Mouse (Mus musculus) liver, embryonic 15.5 days (tissue): ENCODE data around the gene Rnf31. TPM values are rescaled to one million over a fixed set of nuclear protein-coding genes. Genes with fewer than 3 reads are reported as not detected.

Experiments
- ATAC-seq: fragments of 200-750 bp; cut with Nextera tagmentation; 2 replicates; pipeline ENCODE4 v1.8.0; 2017; ENCODE audit warnings: moderate number of reproducible peaks, mild to moderate bottlenecking, moderate library complexity; ENCODE audit not compliant: insufficient read depth
- H3K27ac ChIP-seq: fragments of 300-500 bp; sonication (generic); replicated peaks from 2 replicates; pipeline ENCODE4 v1.5.1; 2015; ENCODE audit warnings: mild to moderate bottlenecking, inconsistent platforms
- H3K27me3 ChIP-seq: fragments of 300-500 bp; sonication (generic); 2 replicates; pipeline ENCODE4 v1.6.1; 2015; ENCODE audit warnings: mild to moderate bottlenecking, inconsistent platforms
- H3K36me3 ChIP-seq: fragments of 300-500 bp; sonication (generic); replicated peaks from 2 replicates; pipeline ENCODE4 v1.6.1; 2015; ENCODE audit warnings: moderate library complexity, mild to moderate bottlenecking, inconsistent platforms
- H3K4me1 ChIP-seq: fragments of 300-500 bp; sonication (generic); replicated peaks from 2 replicates; pipeline ENCODE4 v1.6.1; 2015; ENCODE audit warnings: inconsistent platforms
- H3K4me2 ChIP-seq: fragments of 300-500 bp; sonication (generic); 2 replicates; pipeline ENCODE4 v1.6.1; 2015; ENCODE audit warnings: moderate library complexity, mild to moderate bottlenecking, inconsistent platforms
- H3K4me3 ChIP-seq: fragments of 300-500 bp; sonication (generic); replicated peaks from 2 replicates; pipeline ENCODE4 v1.5.1; 2015; ENCODE audit warnings: mild to moderate bottlenecking, inconsistent platforms
- H3K9ac ChIP-seq: fragments of 300-500 bp; sonication (generic); 2 replicates; pipeline ENCODE4 v1.6.1; 2015; ENCODE audit warnings: moderate library complexity, mild to moderate bottlenecking, inconsistent platforms
- H3K9me3 ChIP-seq: fragments of 300-500 bp; sonication (generic); replicated peaks from 2 replicates; pipeline ENCODE4 v1.6.1; 2016; ENCODE audit warnings: inconsistent platforms
- WGBS: fragments of 180-500 bp; shearing (Covaris S2); methylation state at CpG from one replicate; pipeline ENCODE4 v1.1.7; 2015; ENCODE audit warnings: mixed read lengths; ENCODE audit not compliant: insufficient replicate concordance; 5-methylcytosine and 5-hydroxymethylcytosine counted together
- polyA plus RNA-seq: library from polyadenylated mRNA; unstranded; fragments of >200 nt; fragmentation: Nextera tagmentation; extraction: Ambion mirVana; gene quantifications from 2 replicates; pipeline ENCODE4 v1.2.1, GENCODE M21; 2015

Rnf31 gene
- polyA plus RNA-seq, 1 experiment from 2014 or later = 9.1 TPM

- peak; percentile 78 for ATAC-seq
- H3K9ac ChIP-seq = peak within 1 kb of the TSS; percentile 85
- WGBS = under 1% methylated on average over 32 of the region's 32 CpGs
- H3K27me3 ChIP-seq = no peaks in the 10 kb centered on the region
- no peaks in the 10 kb centered on the region for H3K9me3 ChIP-seq
- peak within 1 kb of the TSS; percentile 84 for H3K27ac ChIP-seq
- H3K4me2 ChIP-seq = peak within 1 kb of the TSS; percentile 90
- peaks cover 25% of the 10 kb centered on the region for H3K36me3 ChIP-seq
- peak within 1 kb of the TSS; percentile 80 for H3K4me3 ChIP-seq
- H3K4me1 ChIP-seq = peaks cover 48% of the 10 kb centered on the region
These were observed 13.4 kb upstream of the Rnf31 start, which contains the start of gene Psme1 for GRCm38 (mm10) chr14:55577871-55578667. Psme1 (plus strand) TSS chr14:55578123.

GRCm38 (mm10) chr14:55578668-55579269 is 12.7 kb upstream of the Rnf31 start:
- Histone ChIP-seq H3K9ac (peak overlapping the region; percentile 85), H3K27me3 (no peaks in the 10 kb centered on the region), H3K4me1 (peaks cover 54% of the 10 kb centered on the region), H3K27ac (peak overlapping the region; percentile 84), H3K4me2 (peak overlapping the region; percentile 90), H3K4me3 (peak overlapping the region; percentile 80), H3K36me3 (peaks cover 28% of the 10 kb centered on the region), H3K9me3 (no peaks in the 10 kb centered on the region)
- peak; percentile 51 for ATAC-seq
- 6% methylated on average over 6 of the region's 6 CpGs for WGBS

DNA sequence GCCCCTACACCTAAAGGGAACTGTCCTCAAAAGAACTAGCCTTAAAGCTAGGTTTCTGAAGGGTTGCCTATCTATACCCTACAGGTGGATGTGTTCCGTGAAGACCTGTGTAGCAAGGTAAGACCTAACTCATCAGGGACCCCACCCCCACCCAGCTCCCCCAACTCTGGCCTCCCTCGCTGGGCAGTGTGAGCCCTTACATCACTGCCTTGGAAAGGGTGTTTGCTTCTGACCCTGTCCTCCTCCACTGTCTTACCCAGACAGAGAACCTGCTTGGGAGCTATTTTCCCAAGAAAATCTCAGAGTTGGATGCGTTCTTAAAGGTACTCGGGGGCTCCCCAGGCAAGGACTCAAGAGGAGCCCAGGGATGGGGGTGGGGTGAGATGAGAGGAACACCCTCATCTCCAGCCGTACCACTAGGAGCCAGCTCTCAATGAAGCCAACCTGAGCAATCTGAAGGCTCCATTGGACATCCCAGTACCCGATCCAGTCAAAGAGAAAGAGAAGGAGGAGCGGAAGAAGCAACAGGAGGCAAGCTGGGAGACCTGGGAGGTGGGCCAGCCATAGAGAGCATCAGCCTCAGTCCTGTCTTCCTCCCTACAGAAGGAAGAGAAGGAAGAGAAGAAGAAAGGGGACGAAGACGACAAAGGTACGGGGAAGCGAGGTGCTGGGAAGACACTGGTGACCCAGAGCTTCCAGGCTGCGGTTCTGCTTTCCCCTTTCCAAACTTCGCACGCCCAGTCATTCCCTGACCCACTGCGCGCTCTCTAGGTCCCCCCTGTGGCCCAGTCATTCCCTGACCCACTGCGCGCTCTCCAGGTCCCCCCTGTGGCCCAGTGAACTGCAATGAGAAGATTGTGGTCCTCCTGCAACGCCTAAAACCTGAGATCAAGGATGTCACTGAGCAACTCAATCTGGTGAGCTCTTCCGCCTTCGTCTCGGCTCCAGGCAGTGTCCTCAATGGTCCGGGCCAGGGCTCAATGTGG is 11.7 kb upstream of the Rnf31 start:
- Histone ChIP-seq H3K36me3 (peaks cover 29% of the 10 kb centered on the region), H3K4me2 (no peak overlapping the region; the same call in 1 of the 2 replicates), H3K4me1 (peaks cover 64% of the 10 kb centered on the region), H3K4me3 (no peak overlapping the region), H3K9me3 (no peaks in the 10 kb centered on the region), H3K27ac (peak overlapping the region; percentile 84), H3K27me3 (no peaks in the 10 kb centered on the region), H3K9ac (0 out of 2 replicates have a peak overlapping the region, but pooled peaks have one; percentile 0)
- 80% methylated on average over 23 of the region's 23 CpGs for WGBS
- no peak for ATAC-seq

DNA sequence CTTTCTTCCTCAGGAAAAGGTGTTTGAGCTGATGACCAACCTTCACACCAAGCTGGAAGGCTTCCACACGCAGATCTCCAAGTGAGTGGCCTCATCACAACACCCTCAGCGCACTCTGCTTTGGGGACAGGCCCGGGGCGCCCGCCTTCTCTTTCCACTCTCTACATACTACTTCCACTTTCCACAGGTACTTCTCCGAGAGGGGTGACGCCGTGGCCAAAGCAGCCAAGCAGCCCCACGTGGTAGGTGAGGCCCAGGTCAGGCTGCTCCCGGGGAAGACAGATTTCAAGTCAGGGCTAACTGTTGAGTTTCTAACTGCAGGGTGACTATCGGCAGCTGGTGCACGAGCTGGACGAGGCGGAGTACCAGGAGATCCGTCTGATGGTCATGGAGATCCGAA is 10.8 kb upstream of the Rnf31 start:
- Histone ChIP-seq H3K4me1 (peaks cover 66% of the 10 kb centered on the region), H3K9me3 (no peaks in the 10 kb centered on the region), H3K27me3 (no peaks in the 10 kb centered on the region), H3K9ac (no peak overlapping the region), H3K36me3 (peaks cover 29% of the 10 kb centered on the region), H3K4me2 (no peak overlapping the region), H3K27ac (no peak overlapping the region), H3K4me3 (no peak overlapping the region)
- no peak for ATAC-seq
- WGBS = 88% methylated on average over 16 of the region's 16 CpGs

- no peak for ATAC-seq
- Histone ChIP-seq H3K36me3 (peaks cover 31% of the 10 kb centered on the region), H3K27me3 (no peaks in the 10 kb centered on the region), H3K4me2 (no peak overlapping the region), H3K4me3 (no peak overlapping the region), H3K9me3 (no peaks in the 10 kb centered on the region), H3K27ac (0 out of 2 replicates have a peak overlapping the region, but pooled peaks have one; percentile 10), H3K9ac (no peak overlapping the region), H3K4me1 (peaks cover 72% of the 10 kb centered on the region)
- 73% methylated on average over 9 of the region's 9 CpGs for WGBS
These were observed 9.4 kb upstream of the Rnf31 start for GRCm38 (mm10) chr14:55581981-55582681.

GRCm38 (mm10) chr14:55584303-55584701 is 7.2 kb upstream of the Rnf31 start:
- H3K4me2 ChIP-seq = peak overlapping the region; percentile 94
- 18% methylated on average over 5 of the region's 5 CpGs for WGBS
- peaks cover 61% of the 10 kb centered on the region for H3K4me1 ChIP-seq
- peak overlapping the region; percentile 75 for H3K4me3 ChIP-seq
- peaks cover 48% of the 10 kb centered on the region for H3K36me3 ChIP-seq
- H3K27ac ChIP-seq = peak overlapping the region; percentile 98
- H3K9ac ChIP-seq = peak overlapping the region; percentile 74
- ATAC-seq = no peak
- H3K27me3 ChIP-seq = no peaks in the 10 kb centered on the region
- no peaks in the 10 kb centered on the region for H3K9me3 ChIP-seq

DNA sequence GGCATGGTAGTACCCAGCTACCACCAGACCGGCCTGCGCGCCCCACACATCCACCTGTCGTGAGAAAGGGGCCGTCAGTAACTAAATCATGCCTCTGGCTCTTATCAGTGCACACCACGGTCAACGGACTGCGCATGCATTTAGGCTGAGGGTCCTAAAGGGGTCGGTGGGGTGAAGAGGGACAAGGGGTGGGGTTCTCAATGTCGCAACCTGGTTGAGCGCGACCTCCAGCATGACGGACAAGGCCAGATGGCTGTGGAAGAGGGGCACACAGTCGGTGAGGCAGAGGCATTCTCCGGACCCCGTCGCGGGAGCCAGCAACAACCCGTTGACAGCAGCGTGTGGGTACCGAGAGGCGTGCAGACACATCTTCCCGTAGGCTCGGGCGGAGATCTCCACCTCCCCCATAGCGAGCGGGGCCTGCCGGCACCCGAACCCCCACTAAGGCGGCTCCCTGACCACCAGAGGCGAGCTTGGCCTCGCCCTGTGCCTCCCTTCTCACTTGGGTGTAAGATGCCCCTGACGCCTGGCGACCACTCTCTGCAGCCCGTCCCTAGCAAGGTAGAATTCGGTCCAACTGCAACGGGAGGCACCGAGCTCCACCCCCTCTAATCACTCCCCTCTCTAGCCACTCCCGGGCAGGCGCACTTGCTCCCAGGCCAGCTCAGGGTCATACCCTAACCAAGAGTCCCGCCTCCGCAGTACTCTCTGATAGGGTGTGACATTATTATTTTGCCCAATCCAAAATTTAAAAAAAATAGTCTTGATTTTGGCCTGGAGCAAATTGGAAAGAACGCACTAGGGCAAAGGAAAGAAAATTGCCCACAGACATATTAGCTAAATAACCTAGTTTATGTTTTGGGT is 6.6 kb upstream of the Rnf31 start, which contains the start of gene Emc9:
Emc9 (minus strand) TSS at position 601 of the 864 bp plus-strand sequence.
- Histone ChIP-seq H3K27me3 (no peaks in the 10 kb centered on the region), H3K9me3 (no peaks in the 10 kb centered on the region), H3K36me3 (peaks cover 46% of the 10 kb centered on the region), H3K4me2 (peak within 1 kb of the TSS; percentile 94), H3K9ac (peak within 1 kb of the TSS; percentile 74), H3K27ac (peak within 1 kb of the TSS; percentile 98), H3K4me3 (peak within 1 kb of the TSS; percentile 75), H3K4me1 (peaks cover 63% of the 10 kb centered on the region)
- under 1% methylated on average over 43 of the region's 43 CpGs for WGBS
- peak; percentile 96 for ATAC-seq

GRCm38 (mm10) chr14:55585566-55585960 is 5.9 kb upstream of the Rnf31 start:
- Histone ChIP-seq H3K9ac (peak overlapping the region; percentile 74), H3K27ac (peak overlapping the region; percentile 98), H3K4me2 (peak overlapping the region; percentile 94), H3K36me3 (peaks cover 39% of the 10 kb centered on the region), H3K4me3 (peak overlapping the region; percentile 75), H3K9me3 (no peaks in the 10 kb centered on the region), H3K27me3 (no peaks in the 10 kb centered on the region), H3K4me1 (peaks cover 69% of the 10 kb centered on the region)
- WGBS = 9% methylated on average over 6 of the region's 6 CpGs
- ATAC-seq = peak; percentile 65

- Histone ChIP-seq H3K4me3 (peak overlapping the region; percentile 75), H3K27me3 (no peaks in the 10 kb centered on the region), H3K9me3 (no peaks in the 10 kb centered on the region), H3K4me1 (peaks cover 67% of the 10 kb centered on the region), H3K27ac (peak overlapping the region; percentile 98), H3K9ac (peak overlapping the region; percentile 74), H3K36me3 (peaks cover 34% of the 10 kb centered on the region), H3K4me2 (peak overlapping the region; percentile 94)
- peak; percentile 32 for ATAC-seq
- WGBS = 16% methylated on average over 2 of the region's 2 CpGs
These were observed 5.4 kb upstream of the Rnf31 start for GRCm38 (mm10) chr14:55586149-55586548.
